Mouse (Mus musculus) layer of hippocampus, adult 9-11 months (tissue): Measurements from ENCODE around the gene P4htm.
A peak's percentile ranks its signal among the peaks of the same experiment; 100 is the strongest.

Experiments used
- DNase-seq: peaks from one replicate; pipeline ENCODE4 v3.0.0; 2022

The P4htm gene

DNA sequence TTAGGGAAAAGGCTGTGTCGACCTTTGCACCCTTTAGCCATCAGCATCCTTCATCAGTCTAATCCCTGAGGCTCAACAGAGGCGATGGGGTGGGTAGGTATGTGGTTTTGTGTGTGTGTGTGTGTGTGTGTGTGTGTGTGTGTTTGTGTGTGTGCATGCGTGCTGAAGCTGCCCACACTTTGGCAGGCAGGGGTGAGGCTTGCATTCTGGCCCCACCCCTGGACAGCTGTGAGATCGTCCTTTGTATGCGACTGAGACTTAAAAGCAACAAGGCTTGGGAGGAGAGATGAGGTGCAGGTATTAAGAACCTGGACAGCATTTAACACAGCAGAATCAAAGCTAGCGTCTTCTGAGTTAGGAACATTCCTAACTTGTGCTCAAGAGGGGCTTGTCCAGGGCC, 20.4 kb downstream of the P4htm start:
- no peak for DNase-seq

DNA sequence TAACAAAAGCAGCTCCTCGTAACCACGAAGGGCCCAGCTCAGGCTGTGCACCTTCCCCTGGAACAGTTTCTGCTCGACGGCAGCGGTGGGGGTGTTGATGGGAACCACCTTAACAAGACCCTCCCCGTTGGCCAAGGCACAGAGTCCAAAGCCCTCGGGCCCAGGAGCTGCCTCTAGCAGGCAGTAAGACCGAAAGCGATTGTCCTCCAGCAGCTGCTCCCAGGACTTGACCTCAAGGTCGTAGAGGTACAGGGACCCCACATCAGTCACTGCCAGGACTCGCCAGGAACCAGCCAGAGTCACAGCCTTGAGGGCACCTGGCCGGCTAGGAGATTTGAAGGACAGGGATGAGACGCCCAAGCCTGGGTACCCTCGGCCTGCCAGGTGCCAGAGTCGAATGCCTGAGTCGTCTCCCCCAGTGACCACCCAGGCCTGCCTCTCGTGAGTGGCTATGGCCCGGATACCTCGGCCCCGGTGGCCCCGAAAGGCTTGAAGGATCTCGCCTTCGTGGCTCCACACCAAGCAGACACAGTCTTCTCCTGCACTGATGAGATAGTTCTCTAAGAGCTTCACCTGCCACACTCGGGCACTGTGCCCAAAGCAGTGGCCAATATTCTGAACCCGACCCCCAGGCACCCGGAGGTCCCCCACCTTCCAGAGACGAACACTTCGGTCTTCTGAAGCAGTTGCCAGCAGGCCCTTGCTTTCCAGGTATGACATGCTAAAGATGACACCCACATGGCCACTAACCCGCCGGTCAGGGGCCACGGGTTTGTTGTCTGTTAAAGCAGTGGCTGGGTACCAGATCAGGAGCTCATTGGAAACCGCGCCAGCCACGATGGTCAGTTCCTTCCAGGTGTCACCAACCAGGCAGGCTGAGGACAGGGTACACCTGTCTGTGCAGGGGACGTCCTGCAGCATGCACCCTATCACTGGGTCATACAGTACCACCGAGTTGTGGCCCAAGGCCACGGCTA, 21.9 kb downstream of the P4htm start:
- no peak for DNase-seq

DNA sequence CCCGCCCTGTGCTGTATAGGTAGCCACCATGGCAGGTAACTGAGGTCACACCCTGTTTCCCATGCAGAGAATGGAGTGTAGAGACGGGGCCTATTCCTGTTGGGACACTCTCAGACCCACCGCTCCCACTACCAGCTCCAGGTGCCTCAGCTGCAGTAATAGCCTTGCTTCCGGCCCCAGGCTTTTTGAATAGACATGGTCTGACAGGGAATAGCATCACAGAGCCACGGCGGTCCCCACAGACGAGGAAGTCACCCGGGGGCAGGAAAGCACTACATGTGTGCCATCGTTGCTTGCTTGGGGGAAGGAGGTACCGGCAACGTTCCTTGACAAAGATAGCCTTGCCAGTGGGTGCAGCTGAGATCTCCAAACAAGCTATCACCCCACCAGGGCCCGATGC, 22.5 kb downstream of the P4htm start:
- DNase-seq: no peak

DNA sequence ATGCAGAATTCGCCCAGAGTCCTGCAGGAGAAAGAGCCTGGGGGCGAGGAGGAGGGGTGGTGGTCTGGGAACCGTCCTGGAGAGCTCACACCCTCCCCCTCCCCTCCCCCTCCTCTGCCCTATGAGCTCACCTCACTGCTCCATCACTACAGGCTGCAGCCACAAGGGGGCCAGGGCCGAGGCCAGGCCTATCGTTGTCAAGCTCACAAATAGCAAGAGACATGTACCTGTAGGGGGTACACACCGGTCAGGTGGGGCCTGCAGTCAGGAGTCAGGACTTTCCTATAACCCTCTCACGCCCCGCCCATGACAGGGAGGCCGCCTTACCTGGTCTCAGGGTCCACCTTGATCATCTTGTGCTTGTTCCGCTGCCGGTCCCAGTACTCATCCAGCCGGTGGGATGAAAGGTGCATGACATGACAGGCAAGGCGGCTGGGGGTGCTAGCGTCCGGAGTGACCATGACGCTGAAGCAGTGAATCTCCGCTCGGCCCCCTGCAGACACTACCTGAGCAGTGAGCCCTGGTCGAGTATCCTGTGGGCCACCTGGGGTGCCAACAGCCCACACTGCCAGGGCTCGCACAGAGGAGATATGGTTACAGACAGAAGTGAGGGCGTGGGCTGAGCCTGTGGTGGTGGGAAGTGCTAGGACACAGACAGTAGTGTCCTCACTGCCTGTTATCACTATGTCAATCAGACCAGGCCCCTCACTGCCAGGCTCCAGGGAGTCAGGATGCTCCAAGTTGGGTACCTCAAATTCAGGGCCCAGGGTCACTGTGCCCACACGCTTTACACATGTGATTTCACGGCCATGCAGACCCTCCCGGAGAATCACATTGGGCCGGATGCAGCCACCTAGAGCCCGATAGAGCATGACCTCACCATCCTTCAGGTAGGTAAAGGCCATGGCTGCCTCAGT, 23.4 kb downstream of the P4htm start:
- no peak for DNase-seq

DNA sequence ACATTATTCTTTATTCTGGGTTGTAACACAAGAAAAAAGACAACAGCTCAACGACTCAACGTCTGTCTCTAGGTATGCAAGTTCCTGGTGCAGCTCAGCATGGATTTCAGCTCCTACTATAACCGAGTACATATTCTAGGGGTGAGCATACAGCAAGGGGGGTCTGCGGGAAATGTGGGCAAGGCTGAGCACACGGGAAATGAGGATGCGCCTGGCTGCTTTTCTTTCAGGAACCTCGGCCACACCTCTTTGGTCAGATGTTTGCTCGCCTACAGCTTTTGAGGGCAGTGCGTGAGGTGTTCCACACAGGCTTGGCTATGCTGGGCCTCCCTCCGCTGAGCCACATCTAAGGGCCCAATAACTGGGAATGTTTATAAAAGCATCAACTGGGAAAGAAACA, 25.1 kb downstream of the P4htm start:
- no peak for DNase-seq

DNA sequence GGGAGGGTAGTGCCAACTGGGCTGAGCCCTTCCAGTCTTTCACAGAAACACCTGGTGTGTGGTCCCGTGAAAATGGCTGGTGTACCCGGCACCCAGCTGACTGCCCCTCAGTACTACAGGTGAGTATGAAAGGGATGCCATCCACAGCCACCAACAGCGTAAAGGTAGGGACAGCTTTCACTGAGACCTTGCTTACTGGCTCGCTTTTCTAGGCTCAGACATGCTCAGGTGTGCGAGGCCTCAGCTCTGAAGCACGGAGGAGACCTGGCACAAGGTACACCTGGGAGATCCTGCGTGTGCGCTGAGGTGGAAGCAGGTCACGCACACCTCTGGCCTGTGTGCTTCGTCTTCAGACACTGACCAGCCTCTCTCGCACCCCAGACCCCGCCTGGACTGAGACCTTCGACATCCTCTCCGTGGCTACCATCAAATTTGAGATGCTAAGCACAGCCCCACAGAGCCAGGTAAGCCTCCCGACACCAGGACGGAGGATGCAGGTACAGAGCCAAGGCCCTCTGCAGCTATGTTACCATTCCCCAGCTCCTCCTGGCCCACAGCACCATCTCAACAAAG, 26.0 kb downstream of the P4htm start:
- no peak for DNase-seq

DNA sequence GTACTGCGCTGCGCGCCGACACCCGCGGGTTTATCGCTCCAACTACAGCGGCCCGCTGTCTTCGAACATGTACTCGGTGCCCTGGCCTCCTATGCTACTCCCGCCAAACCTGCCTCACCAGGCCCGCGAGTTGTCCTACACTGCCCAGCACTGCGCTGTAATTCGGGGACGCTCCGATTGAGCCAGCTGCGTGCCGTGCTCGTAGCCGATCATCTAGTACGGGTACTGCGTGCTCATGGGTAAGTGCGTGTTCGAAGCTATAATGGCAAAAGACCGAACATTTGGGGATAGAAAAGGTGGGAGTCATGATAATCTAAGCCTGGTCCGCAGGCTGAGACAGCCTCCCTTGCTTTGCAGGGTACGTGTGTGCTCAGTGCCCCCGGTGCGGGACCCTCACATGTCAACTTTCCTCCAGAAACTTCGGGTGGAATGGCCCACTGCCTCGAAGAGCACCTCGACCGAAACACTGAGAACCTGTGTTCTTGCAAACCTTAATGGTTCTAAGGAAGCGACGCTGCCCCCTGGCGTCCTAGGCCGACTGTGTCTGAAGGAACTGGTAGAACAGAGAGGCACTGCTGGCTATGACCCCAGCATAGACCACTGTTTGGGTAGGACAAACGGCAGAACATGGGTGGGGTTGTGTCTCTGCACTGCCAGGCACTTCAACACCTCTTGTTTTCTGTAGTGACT, 27.1 kb downstream of the P4htm start:
- peak; percentile 73 for DNase-seq

DNA sequence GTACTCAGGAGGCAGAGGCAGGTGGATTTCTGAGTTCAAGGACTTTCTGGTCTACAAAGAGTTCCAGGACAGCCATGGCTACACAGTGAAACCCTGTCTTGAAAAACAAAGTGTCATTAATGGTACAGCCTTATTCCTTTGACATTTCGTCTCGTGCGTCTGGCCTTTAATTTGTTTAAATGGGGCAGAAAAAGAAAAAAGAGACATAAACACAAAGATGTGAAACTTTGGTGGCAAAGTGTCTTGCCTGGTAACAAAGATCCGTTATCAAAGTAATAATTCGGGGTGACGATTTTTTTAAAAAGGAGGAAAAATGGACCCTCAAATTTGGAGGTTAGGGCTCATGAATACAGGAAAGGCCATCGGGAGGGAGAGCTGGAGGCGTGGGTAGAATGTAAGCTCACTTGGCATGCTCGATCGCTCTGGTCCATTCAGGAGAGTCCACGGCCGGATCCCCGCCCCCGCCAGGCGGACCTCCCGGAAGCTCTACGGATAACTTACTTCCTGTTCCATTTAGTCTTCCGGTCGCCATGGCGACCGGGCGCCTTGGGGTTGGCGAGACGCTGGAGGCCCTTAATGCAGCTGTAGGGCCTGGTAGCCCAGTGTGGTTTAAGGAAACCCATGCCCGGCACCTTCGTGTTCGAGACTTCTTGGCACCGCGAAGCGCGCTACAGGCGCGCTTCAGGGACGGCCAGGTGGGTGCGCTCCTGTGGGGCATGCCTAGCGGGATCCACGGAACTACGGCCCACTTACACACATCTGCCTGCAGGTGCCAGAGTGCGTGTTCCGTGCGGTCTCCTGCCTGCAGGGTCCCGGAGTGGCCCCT, 27.9 kb downstream of the P4htm start, which contains the start of gene Dalrd3:
Gene Dalrd3 (plus strand): TSS at position 506 of the 826 bp plus-strand sequence.
- DNase-seq: peak; percentile 96

DNA sequence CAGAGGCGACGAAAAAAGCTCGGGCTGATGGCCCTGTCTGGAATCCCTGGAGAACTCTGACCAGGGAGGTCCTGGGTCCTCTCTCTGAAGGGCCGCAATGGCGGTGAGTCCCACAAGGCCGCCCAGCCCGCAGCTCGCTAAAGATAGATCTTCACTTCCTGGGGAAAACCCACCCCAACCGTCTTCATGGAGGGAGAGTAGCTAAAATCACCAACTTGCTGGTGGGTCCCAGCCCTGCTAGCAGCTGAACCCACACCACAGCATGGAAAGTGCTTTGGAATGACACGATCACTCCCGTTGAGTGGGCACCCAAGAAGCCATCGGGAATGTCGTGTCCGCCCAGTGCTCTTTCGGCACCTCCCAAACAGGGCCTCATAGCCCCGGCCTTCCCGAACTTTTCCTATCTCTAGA, 29.0 kb downstream of the P4htm start:
- no peak for DNase-seq

DNA sequence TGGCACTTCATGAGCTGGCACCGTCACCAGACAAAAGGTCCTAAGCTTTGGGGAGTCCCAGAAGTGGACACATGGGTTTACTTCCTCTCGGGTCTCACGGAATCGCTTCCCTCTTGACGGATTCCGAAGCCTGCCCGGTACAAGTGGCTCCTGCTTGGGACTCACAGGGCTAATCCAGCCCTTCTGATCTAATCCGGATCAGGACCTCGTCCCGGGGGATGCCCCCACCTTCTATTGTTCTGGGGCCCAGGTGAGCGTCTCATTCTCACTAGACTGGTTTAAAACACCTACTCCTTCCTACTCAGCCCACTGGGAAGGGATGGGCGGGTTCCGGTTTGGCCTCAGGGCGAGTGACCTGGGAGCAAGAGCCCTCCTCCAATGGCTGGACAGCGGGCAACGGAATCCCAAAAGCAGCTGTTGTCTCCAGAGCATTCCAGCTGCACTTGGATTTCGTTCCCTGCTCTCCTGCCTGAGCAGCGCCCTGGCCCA, 29.5 kb downstream of the P4htm start:
- DNase-seq: peak; percentile 43

DNA sequence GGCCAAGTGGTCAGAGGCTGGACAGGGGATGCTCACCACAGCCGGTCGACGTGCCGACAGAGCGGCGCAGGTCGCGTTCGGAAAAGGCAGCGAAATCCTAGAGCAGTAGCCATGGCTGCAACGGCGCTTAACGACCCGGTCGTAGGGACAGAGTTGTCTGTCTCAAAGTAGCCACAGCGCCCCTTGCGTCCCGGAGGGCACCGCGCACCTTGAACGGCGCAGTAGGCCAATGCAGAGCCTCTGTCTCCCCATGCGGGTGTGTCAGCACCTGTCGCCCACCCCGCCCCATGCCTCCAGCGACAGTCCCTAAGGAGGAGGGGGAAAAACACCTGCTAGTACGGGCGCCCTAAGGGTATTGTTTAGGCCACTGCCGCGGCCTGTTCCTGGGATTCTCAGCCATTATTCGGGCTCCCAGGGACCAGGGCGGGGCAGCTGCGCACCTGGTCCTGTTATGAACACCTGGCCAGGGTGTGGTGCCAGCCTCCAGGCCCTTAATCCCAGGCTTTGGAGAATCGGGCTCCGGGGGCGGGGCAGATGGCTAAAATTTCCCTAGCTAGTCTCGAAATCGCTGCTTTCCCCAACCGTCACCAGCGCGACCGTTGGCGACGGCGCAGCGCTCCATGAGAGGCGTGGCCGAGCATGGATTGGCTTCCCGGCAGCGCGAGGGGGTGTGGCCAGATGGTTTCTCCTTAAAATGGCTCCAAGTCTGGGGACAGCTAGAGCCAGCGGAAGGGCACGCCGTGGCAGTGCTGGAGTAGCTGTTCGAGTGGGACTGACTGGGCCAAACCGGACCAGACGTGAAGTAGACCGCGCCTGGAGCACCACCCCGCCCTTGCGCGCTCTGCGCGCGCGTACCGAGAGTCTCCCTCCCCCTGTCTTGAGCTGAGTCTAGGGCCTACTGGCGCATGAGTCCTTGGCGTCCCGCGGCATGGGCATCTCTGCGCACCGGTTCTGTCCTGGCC, 30.4 kb downstream of the P4htm start, which contains the start of gene Ndufaf3:
Gene Ndufaf3 (minus strand): TSS at position 620 of the 962 bp plus-strand sequence.
- peak; percentile 96 for DNase-seq

DNA sequence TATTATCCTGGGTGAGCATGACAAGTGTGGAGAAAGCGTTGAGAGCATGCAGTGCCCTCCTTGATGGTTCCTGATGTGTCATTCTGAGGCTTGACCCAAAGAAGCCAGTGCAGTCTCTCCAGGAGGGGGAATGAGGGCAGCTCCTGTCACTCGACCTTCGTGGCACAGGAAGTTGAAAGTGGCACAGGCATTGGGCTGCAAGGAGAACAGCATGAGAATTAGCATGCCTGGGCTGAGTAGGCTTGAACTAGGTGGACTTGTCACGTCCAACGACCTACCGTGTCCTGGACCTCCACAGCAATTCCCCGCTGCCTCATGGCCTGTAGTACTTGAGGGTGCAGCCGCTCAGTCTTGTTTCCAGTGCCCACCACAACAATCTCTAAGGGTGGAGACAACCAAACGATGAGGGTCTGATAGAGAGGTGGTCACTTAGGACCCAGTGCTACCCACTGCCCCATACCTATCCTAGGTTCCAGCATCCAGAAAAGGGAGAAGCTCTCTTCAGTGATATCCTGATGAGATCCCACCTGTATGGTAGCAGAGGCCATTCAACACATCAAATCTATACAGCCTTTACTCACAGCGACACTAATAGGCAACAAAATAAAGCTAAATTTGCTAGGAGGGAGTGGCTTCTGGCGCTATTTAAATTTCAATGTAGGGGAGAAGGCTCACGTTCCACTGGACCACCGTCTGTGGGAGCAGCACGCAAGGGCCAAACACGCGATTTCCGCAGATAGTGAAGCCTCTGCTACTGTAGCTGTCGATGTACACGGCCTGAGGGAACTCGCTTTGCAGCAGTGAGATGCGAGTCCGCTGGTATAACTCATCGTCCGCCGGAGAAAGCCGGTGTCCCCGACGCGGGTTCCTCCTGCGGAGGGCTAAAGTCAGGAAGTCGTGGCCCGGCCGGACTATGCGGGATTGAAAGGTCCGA, 31.3 kb downstream of the P4htm start:
- DNase-seq: no peak

DNA sequence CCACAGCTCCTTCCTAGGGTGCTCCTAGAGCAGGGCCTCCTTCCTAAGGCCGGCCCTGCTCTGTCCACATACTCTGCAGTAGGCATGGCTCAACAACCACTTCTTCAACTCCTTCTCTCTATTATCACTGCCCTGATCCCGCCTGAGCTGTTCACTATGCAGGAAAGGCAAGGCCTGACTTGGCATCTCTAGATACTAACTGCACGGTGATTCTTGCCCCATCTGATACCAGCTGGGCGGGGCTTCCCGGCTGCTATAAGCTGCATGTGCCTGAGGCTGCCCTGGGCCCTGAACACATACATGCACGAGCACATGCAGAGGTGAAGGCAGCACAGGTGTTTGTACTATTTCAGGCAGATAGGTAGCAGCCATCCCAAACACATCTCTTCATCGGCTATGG, 33.3 kb downstream of the P4htm start:
- DNase-seq: no peak

DNA sequence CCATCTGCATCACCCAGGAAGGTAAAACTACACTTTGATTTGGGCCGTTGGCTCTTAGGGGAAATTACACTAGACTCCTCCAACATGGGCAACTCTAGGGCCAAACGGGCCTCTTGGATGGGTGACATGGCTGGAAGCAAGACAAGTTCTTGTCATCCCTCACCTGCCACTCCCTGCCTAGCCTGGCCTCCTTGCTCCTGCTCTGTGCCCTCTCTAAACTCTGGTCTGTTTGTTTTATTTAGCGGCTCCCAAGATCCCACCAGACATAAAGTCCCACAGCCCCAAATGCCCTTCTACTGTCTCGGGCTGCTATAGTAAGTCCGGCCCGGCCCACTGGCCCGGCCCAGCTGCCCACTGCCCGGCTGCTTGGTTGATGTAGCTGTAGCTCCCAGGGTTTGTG, 33.8 kb downstream of the P4htm start:
- DNase-seq: no peak

DNA sequence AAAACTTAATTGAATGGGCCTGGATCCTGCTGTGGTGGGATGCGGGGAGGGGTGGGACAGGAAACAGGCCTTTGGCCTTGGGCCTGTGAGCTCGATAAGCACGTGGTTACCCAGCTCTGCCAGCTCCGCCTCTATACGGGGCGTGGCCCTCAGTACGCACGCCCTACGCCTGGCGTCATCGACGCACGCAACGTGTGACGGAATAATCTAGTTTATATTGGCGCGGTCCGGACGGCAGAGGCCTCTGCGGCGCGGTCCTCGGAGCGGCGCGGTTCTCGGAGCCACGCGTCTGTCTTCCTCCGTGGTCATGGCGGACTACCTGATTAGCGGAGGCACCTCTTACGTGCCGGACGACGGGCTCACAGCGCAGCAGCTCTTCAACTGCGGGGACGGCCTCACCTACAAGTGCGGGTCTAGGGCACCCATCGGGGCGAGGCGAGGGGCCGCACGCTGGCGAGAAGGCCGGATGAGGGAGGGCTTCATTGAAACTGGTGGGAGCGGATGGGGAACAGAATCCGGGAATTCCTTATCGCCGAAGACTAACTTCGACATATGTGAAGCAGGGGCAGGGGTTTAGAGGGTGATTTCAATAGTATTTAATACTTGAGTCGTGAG, 37.1 kb downstream of the P4htm start, which contains the start of gene Impdh2:
Gene Impdh2 (plus strand): TSS at position 60 of the 615 bp plus-strand sequence.
- DNase-seq: peak; percentile 96

DNA sequence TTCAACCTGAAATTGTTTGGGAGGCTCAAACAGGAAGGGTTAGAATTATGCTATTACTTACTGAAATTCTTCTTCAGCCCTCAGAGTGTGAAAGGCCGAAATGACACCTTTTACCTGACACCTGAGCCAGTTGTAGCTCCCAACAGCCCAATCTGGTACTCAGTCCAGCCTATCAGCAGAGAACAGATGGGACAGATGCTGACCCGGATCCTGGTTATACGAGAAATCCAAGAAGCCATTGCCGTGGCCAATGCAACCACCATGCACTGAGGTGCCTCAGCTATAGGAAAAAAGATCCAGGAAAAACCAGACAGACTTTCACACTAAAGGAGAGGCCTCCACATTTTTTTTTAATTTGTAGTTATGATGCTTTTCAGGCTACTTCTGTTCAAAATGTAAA, 38.3 kb downstream of the P4htm start:
- no peak for DNase-seq

DNA sequence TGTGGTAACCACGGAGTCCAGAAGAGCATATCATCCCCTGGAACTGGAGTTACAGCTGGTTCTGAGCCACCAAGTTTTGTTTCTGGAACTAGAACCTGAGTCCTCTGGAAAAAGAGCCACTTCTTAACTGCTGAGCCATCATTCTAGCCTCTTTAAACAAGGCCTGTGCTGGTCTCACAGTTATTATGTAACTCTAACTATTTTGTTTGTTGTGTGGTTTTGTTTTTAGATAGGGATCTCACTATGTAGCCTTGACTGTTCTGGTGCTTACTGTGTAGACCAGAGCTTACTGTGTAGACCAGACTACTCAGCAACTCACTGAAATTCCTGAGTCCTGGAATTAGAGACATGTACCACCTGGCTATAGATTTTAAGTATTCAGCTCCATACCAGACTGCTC, 50.6 kb downstream of the P4htm start:
- DNase-seq: no peak

DNA sequence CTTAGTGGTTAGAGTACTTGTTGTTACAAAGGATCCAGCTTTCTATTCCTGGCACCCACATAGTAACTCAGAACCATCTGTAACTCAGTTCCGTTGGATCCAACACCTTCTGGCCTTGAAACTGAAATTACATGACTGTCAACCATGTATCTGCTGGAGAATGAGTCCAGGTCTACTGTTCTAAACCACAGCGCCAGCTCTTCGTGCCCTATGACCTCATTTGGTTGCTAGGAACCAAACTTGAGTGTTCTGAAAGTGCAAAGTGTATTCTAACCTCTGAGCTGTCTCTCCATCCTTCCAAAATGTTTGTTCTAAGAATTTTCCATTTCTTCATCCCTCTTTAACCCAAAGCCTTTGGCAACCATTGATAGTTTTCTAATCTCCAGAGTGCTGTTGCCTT, 51.5 kb downstream of the P4htm start:
- DNase-seq: no peak
